Mouse (Mus musculus) MEL (cell line): ENCODE measurements at regions not wholly inside any gene's neighbourhood (a gene's known extent, or its start where the extent isn't known, plus 50 kb on each side); places are given as distances from the start of the nearest gene placed in this dataset.

Experiments used
- DNase-seq: peaks from one replicate; pipeline ENCODE4 v3.0.0; 2011; ENCODE audit warnings: low read depth, low spot score
- H3K27ac ChIP-seq: 2 replicates; pipeline ENCODE4 v1.5.1; 2012; ENCODE audit warnings: low read depth, mild to moderate bottlenecking, control low read depth, low read length, moderate library complexity; ENCODE audit not compliant: control insufficient read depth
- H3K27me3 ChIP-seq, 2 experiments: fragments of 150-350 bp in 1 of 2; sonication (generic) in 1 of 2; 2 replicates each; pipeline ENCODE4 v1.6.1; 2012; ENCODE audit warnings: low read length in 2 of 2, mild to moderate bottlenecking in 2 of 2, improper control_type of control experiment in 1 of 2, moderate library complexity in 1 of 2; ENCODE audit not compliant: insufficient read depth in 2 of 2, control insufficient read depth in 1 of 2
- H3K36me3 ChIP-seq, 2 experiments: 2 replicates each; pipeline ENCODE4 v1.6.1; 2012 to 2014; ENCODE audit warnings: low read length in 2 of 2, improper control_type of control experiment in 1 of 2, inconsistent platforms in 1 of 2, mild to moderate bottlenecking in 1 of 2; ENCODE audit not compliant: insufficient read depth in 2 of 2, control insufficient read depth in 1 of 2
- H3K4me1 ChIP-seq, 2 experiments: fragments of 150-350 bp in 1 of 2; sonication (generic) in 1 of 2; 2 replicates each; pipeline ENCODE4 v1.6.1; 2012; ENCODE audit warnings: low read length in 2 of 2, improper control_type of control experiment in 1 of 2, mild to moderate bottlenecking in 1 of 2; ENCODE audit not compliant: insufficient read depth in 2 of 2, control insufficient read depth in 1 of 2
- H3K4me3 ChIP-seq, 2 experiments: fragments of 150-350 bp in 1 of 2; sonication (generic) in 1 of 2; 2 replicates each; pipeline ENCODE4 v1.5.1; 2012; ENCODE audit warnings: low read depth in 2 of 2, low read length in 2 of 2, mild to moderate bottlenecking in 2 of 2, moderate library complexity in 2 of 2, control low read depth in 1 of 2, improper control_type of control experiment in 1 of 2; ENCODE audit not compliant: control insufficient read depth in 1 of 2, insufficient read depth in 1 of 2
- H3K79me2 ChIP-seq: 2 replicates; pipeline ENCODE4 v1.6.1; 2012; ENCODE audit warnings: mild to moderate bottlenecking, low read length, moderate library complexity; ENCODE audit not compliant: control insufficient read depth, poor library complexity, insufficient read depth
- H3K9ac ChIP-seq: 2 replicates; pipeline ENCODE4 v1.6.1; 2012; ENCODE audit warnings: low read depth, mild to moderate bottlenecking, control low read depth, low read length, moderate library complexity; ENCODE audit not compliant: control insufficient read depth, poor library complexity, severe bottlenecking
- H3K9me3 ChIP-seq: fragments of 150-350 bp; sonication (generic); replicated peaks from 2 replicates; pipeline ENCODE4 v1.6.1; 2012; ENCODE audit warnings: mild to moderate bottlenecking, low read length, improper control_type of control experiment, moderate library complexity; ENCODE audit not compliant: insufficient read depth
- BHLHE40 ChIP-seq: IDR thresholded peaks from 2 replicates; pipeline ENCODE4 v1.6.1; 2012; ENCODE audit warnings: low read depth, mild to moderate bottlenecking, inconsistent platforms, low read length, improper control_type of control experiment, borderline replicate concordance
- CTCF ChIP-seq, 3 experiments: IDR thresholded peaks in 2 of 3; conservative IDR thresholded peaks in 1 of 3; 2 replicates each; pipeline ENCODE4 v1.5.1; 2011 to 2012; ENCODE audit warnings: low read length in 3 of 3, low read depth in 2 of 3, mild to moderate bottlenecking in 2 of 3, improper control_type of control experiment in 1 of 3, inconsistent platforms in 1 of 3, mixed read lengths in 1 of 3, moderate library complexity in 1 of 3; ENCODE audit not compliant: control insufficient read depth in 1 of 3, insufficient read depth in 1 of 3, poor library complexity in 1 of 3, severe bottlenecking in 1 of 3
- ELF1 ChIP-seq: IDR thresholded peaks from 2 replicates; pipeline ENCODE4 v1.6.1; 2014; ENCODE audit warnings: low read depth, mild to moderate bottlenecking, inconsistent platforms, low read length, improper control_type of control experiment, moderate library complexity
- EP300 ChIP-seq, 2 experiments: IDR thresholded peaks; 2 replicates each; pipeline ENCODE4 v1.6.1; 2011; ENCODE audit warnings: improper control_type of control experiment in 2 of 2, low read length in 2 of 2, low read depth in 1 of 2, mild to moderate bottlenecking in 1 of 2
- ETS1 ChIP-seq: IDR thresholded peaks from 2 replicates; pipeline ENCODE4 v1.6.1; 2012; ENCODE audit warnings: low read depth, mild to moderate bottlenecking, inconsistent platforms, low read length, improper control_type of control experiment, moderate library complexity
- HCFC1 ChIP-seq: IDR thresholded peaks from 2 replicates; pipeline ENCODE4 v1.6.1; 2012; ENCODE audit warnings: low read depth, mild to moderate bottlenecking, inconsistent platforms, low read length, improper control_type of control experiment, moderate library complexity
- KAT2A ChIP-seq: conservative IDR thresholded peaks from 2 replicates; pipeline ENCODE4 v1.6.1; 2012; ENCODE audit warnings: low read depth, low read length, improper control_type of control experiment, inconsistent platforms
- MAFK ChIP-seq: IDR thresholded peaks from 2 replicates; pipeline ENCODE4 v1.6.1; 2011; ENCODE audit warnings: low read depth, mild to moderate bottlenecking, low read length, improper control_type of control experiment, borderline replicate concordance
- MAZ ChIP-seq: IDR thresholded peaks from 2 replicates; pipeline ENCODE4 v1.6.1; 2012; ENCODE audit warnings: low read depth, mild to moderate bottlenecking, inconsistent platforms, low read length, improper control_type of control experiment
- MXI1 ChIP-seq: IDR thresholded peaks from 2 replicates; pipeline ENCODE4 v1.6.1; 2011; ENCODE audit warnings: mild to moderate bottlenecking, low read depth, low read length, improper control_type of control experiment
- MYB ChIP-seq: IDR thresholded peaks from 2 replicates; pipeline ENCODE4 v1.6.1; 2011; ENCODE audit warnings: mild to moderate bottlenecking, low read depth, low read length, improper control_type of control experiment
- MYC ChIP-seq: IDR thresholded peaks from 2 replicates; pipeline ENCODE4 v1.6.1; 2011; ENCODE audit warnings: low read depth, mild to moderate bottlenecking, low read length, improper control_type of control experiment, moderate library complexity
- NELFE ChIP-seq: IDR thresholded peaks from 2 replicates; pipeline ENCODE4 v1.6.1; 2011; ENCODE audit warnings: low read depth, low read length, improper control_type of control experiment
- NRF1 ChIP-seq: IDR thresholded peaks from 2 replicates; pipeline ENCODE4 v1.6.1; 2014; ENCODE audit warnings: low read depth, mild to moderate bottlenecking, inconsistent platforms, low read length, improper control_type of control experiment, moderate library complexity; ENCODE audit not compliant: poor library complexity, insufficient read depth, severe bottlenecking
- RAD21 ChIP-seq: IDR thresholded peaks from 2 replicates; pipeline ENCODE4 v1.6.1; 2011; ENCODE audit warnings: mild to moderate bottlenecking, low read depth, low read length, improper control_type of control experiment
- RCOR1 ChIP-seq: IDR thresholded peaks from 2 replicates; pipeline ENCODE4 v1.6.1; 2012; ENCODE audit warnings: low read depth, mild to moderate bottlenecking, inconsistent platforms, low read length, improper control_type of control experiment
- SIN3A ChIP-seq: IDR thresholded peaks from 2 replicates; pipeline ENCODE4 v1.6.1; 2012; ENCODE audit warnings: low read length, improper control_type of control experiment, inconsistent platforms
- SMC3 ChIP-seq: IDR thresholded peaks from 2 replicates; pipeline ENCODE4 v1.6.1; 2011; ENCODE audit warnings: low read depth, low read length, improper control_type of control experiment
- TBP ChIP-seq: IDR thresholded peaks from 2 replicates; pipeline ENCODE4 v1.8.0; 2011; ENCODE audit warnings: low read depth, low read length, improper control_type of control experiment
- ZMIZ1 ChIP-seq: IDR thresholded peaks from 2 replicates; pipeline ENCODE4 v1.6.1; 2012; ENCODE audit warnings: low read depth, mild to moderate bottlenecking, inconsistent platforms, low read length, improper control_type of control experiment, moderate library complexity

GRCm38 (mm10) chr7:67435643-67436339, 63.1 kb upstream of the Mef2a start:
- H3K79me2 ChIP-seq: no peaks in the 10 kb centered on the region
- no peak overlapping the region for H3K27ac ChIP-seq
- peak; percentile 23 for DNase-seq
- no peaks in the 10 kb centered on the region; a peak in 1 of 4 replicates for H3K27me3 ChIP-seq
- TF ChIP-seq NRF1: no peak
- H3K36me3 ChIP-seq: no peaks in the 10 kb centered on the region
- no peaks in the 10 kb centered on the region for H3K9me3 ChIP-seq
- no peaks in the 10 kb centered on the region for H3K4me1 ChIP-seq
- H3K4me3 ChIP-seq: no peak overlapping the region
- H3K9ac ChIP-seq: no peak overlapping the region

GRCm38 (mm10) chr7:67430987-67431386, 58.3 kb upstream of the Mef2a start:
- Histone ChIP-seq H3K9ac (no peak overlapping the region), H3K79me2 (no peaks in the 10 kb centered on the region), H3K9me3 (no peaks in the 10 kb centered on the region), H3K27ac (no peak overlapping the region), H3K36me3 (no peaks in the 10 kb centered on the region), H3K4me3 (no peak overlapping the region), H3K27me3 (peaks cover 0 to 3% of the 10 kb centered on the region in 2 experiments; a peak in 2 of 4 replicates), H3K4me1 (no peaks in the 10 kb centered on the region)
- TF ChIP-seq MYC (no peak), MXI1 (no peak), RAD21 (no peak), MYB (no peak), RCOR1 (no peak), CTCF (IDR thresholded peaks at IDR 0.05 in 2 of 3, conservative IDR thresholded peaks at IDR 0.05 in 1 of 3; ENCODE audit: control insufficient read depth in 1 of 3, insufficient read depth in 1 of 3, low read depth in 2 of 3, low read length in 3 of 3, poor library complexity in 1 of 3, severe bottlenecking in 1 of 3) (no peak), MAZ (no peak), TBP (no peak), ZMIZ1 (no peak), SIN3A (no peak), ETS1 (no peak), MAFK (no peak), NELFE (no peak), BHLHE40 (no peak), SMC3 (no peak), ELF1 (no peak), HCFC1 (no peak), EP300 (IDR thresholded peaks at IDR 0.05; ENCODE audit: low read depth in 1 of 2, low read length in 2 of 2) (no peak), KAT2A (no peak)
- DNase-seq: no peak
